Mouse (Mus musculus): ENCODE measurements around the gene Macrod1.
A peak's percentile ranks its signal among the peaks of the same experiment; 100 is the strongest.

Macrod1 gene

GRCm38 (mm10) chr19:7200427-7200826 lies 143.8 kb downstream of the Macrod1 start:
- DNase-seq (ENCODE audit: low spot score), result no peak

GRCm38 (mm10) chr19:7204898-7205297 lies 148.3 kb downstream of the Macrod1 start:
- no peak for DNase-seq (ENCODE audit: low spot score)

GRCm38 (mm10) chr19:7205326-7205725 lies 148.7 kb downstream of the Macrod1 start:
- no peak for DNase-seq (ENCODE audit: low spot score)

- peak; percentile 83 for DNase-seq (ENCODE audit: low spot score)
Observed at GRCm38 (mm10) chr19:7205753-7206736, 149.4 kb downstream of the Macrod1 start, which contains the start of gene Otub1. Gene Otub1, minus strand, starts transcription at chr19:7206316.

DNA sequence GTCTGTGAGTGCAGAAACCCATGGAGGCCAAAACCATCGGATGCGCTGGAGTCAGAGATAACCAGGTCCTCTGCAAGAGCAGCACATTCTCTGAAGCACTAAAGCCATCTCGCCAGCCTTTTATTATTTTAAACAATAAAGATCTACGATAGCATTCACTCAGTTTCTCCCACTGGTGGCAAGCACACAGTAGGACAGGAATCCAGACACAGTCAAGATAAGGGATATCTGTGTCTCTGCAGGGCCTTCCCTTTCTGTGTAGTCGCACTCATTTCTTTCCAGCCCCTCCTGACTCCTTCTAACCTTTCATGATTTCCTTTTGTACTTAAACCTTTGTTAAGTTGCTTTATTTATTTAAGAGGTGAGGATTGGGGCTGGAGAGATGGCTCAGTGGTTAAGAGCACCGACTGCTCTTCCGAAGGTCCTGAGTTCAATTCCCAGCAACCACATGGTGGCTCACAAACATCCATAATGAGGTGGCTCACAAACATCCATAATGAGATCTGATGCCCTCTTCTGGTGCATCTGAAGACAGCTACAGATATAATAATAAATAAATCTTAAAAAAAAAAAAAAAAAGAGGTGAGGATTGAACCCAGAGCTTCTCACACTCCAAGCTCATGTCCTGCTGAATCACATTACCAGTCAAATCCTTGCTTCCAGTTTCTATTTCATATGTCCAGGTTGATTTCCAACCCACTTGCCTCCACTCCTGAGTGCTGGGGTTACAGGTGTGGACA lies 153.5 kb downstream of the Macrod1 start:
- DNase-seq (ENCODE audit: low spot score), result no peak

GRCm38 (mm10) chr19:7212216-7212615 lies 155.6 kb downstream of the Macrod1 start:
- DNase-seq (ENCODE audit: low spot score), result no peak

DNA sequence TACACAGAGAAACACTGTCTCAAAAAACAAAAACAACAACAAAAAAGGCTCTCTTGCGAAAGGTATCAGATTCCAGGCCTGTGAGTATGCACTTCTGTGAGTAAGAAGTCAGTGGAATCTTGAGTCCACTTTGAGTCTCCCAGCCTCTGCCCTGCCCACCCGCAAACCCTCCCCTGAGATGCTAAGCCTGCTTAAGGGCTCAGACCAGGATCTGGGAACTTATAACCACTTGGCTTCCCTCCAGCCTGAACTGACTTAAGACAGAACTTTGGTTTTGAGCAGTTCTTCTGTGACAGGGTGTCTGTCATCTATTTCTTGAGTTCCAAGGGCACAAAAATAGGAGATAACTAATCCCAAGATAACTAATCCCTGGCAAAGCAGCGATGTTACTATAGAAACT lies 156.4 kb downstream of the Macrod1 start:
- DNase-seq (ENCODE audit: low spot score), result no peak

GRCm38 (mm10) chr19:7214484-7214883 lies 157.9 kb downstream of the Macrod1 start:
- DNase-seq (ENCODE audit: low spot score), result no peak

- peak; percentile 77 for DNase-seq (ENCODE audit: low spot score)
Observed at GRCm38 (mm10) chr19:7217162-7217925, 160.7 kb downstream of the Macrod1 start, which contains the start of gene Cox8a. Gene Cox8a, minus strand, starts transcription at chr19:7217616.

DNA sequence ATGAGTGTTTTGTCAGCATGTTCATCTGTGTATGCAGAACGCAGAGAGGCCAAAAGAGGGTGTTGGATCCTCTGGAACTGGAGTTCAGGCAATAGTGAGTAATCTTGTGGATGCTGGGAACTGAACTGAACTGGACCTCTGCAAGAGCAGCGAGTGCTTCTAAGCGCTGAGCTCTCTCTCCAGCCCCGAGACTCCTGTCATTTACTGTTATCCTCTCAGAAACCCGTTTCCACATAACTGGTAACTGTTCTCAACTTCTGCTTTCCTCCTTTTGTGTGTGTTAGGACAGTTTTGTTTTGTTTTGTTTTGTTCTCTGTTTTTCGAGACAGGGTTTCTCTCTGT lies 161.3 kb downstream of the Macrod1 start:
- DNase-seq (ENCODE audit: low spot score), result no peak

GRCm38 (mm10) chr19:7218753-7219152 lies 162.1 kb downstream of the Macrod1 start:
- no peak for DNase-seq (ENCODE audit: low spot score)

- no peak for DNase-seq (ENCODE audit: low spot score)
Observed at GRCm38 (mm10) chr19:7222196-7222595, 165.6 kb downstream of the Macrod1 start.

DNA sequence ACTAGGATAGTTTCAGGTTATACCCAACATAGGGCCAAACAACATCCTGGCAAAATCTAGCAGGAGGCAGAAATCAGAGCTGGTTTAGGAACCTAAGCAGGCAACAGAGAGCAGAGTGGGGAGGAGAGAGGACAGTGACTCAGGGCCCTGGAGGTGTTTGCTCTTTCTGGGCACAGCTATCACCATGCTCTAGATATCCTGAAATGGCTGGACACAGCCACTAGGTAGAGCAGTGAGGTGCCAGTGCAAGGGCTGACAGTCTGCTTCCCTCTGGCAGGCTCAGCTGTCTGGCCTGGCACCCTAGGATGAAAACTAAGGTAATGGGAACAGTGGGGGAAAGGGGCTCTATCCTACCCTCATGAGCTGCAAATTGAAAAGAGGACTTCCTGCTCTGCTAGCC lies 166.9 kb downstream of the Macrod1 start:
- DNase-seq (ENCODE audit: low spot score), result no peak

DNA sequence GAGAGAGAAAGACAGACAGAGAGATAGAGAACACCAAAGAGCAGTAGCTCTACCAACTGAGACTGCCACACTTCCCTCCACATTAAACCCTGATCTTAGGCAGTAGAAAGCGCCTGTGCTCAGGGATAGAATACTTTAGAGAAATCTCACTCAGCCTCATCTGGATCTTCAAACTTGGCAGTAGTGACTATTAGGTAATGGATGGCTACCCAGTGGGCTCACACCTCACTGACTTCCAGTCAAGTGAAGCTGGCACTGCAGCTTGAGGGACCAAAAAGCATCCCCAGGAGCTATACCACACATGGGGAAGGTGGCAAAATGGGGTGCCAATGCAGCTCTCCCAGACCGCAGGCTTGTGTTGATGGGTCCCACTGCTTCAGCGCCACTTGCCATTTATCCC lies 167.6 kb downstream of the Macrod1 start:
- DNase-seq (ENCODE audit: low spot score), result no peak

GRCm38 (mm10) chr19:7225096-7225690 lies 168.6 kb downstream of the Macrod1 start:
- DNase-seq (ENCODE audit: low spot score), result no peak

DNA sequence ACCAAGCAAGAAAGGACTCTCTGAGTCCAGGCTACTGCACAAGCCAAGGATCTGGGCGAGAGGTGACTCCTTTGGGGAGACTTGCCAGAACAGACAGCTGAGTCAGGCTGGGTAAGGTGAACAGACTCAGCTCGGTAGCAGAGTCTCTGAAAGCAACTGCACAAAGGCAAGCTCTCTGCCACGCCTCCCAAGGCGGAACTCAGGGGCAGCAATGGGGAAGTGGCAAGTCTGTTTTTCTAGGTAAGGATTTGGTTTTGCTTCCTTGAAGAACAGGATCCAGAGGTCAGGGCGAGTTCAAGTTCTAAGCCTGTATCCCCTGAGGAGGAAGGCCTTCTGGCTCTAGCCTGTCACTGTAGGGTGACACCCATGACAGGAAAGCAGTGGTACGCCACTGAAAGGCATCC lies 169.9 kb downstream of the Macrod1 start:
- no peak for DNase-seq (ENCODE audit: low spot score)

DNA sequence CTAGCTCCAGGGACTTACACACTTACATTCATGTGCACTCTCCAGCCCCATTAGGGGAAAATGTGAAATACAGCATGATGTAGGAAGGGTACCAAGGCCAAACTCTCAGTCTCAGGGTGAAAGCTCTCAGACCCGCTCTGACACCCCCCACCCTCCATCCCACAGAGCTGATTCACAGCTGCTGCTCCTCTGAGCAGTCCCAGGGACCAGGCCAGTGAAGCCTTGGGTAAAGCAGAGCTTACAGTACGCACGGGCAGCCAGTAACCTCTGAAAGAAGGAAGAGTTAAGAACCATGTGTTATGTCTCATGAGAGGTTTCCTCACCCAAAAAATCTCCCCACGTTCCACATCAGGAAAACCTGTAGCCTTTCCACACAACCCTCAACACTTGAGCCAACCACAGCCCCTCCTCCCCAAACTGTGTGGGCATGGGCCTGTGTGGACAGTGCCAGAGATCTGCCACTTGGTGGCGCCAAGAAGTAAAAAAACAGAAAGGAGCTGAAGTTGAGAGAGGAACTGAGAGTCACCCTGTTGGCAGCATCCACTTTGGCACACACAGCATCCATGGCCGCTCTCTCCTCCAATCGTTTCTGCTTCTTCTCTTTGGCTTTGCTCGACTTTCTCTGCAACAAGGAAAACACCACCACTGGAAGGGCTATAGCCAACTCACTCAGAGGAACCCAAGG lies 178.1 kb downstream of the Macrod1 start:
- DNase-seq (ENCODE audit: low spot score), result peak; percentile 41

DNA sequence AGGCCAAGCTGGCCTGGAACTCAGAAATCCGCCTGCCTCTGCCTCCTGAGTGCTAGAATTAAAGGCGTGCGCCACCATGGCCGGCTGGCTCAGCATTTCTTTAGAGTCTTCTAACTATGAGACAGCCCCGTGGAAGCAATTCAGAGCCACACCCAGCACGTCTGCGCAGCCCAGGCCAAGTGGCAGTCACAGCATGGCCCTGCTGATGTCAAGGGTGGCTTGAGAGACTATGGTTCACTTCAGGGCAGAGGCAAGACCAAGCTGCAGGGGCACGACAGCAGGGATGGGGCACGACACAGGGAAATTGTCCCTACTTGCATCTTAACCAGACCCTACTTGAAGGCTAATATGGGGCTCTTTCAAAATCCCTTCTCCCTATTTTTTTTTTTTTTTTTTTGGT lies 178.9 kb downstream of the Macrod1 start:
- no peak for DNase-seq (ENCODE audit: low spot score)

DNA sequence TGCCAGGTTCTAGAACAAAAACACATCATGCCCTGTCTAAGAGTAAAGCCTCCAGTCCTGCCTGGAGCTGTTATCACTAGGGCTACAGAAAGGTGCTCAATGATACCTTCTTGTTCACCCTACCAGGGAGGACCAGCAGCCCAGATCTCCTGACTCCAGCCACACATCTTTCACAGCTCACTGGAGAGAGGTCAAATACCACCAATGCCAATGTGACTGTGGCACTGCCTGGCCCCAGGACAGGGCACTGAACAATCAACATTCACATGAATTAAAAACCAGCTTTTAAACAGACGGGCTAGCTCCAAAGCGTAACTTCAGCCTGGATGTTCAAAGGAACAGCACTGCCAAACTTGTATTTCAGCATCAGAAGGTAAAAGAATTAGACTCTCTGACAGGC lies 179.4 kb downstream of the Macrod1 start:
- DNase-seq (ENCODE audit: low spot score), result no peak

DNA sequence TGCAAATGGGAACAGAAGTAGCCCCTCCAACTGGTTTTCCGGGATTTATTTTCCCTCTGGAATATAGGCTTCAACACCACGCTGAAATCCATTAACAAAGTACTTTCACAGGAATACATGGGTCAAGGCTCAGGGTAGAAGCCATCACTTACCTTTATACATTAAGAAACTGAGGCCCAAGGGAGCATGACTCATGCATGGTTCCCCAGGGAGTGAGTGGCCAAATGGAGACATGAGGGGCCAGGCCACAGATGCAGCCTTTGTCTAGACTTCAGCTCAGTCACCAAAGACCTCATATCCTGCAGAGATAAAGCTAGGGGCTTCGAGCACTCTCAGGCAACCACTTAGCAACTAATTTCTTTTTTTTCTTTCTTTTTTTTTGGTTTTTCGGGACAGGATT lies 180.1 kb downstream of the Macrod1 start:
- no peak for DNase-seq (ENCODE audit: low spot score)

DNA sequence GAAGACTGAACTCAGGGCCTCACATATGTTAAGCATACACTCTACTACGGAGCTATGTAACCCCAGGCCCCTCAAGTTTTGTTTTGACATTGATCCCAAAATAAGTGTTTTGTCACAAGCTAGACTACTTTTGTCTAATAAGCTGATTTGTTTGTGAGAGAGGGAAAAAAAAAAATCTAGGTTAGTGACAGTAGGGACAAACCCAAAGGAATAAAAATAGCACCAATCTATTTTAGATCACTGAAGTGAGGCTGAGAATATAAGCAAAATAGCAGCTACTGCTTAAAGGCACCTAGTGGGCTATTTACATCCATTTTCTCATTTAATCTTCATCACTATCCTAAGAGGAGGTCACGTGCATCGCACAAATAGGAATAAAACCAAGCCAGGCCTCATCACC lies 183.0 kb downstream of the Macrod1 start:
- DNase-seq (ENCODE audit: low spot score), result no peak
